Mouse (Mus musculus): ENCODE measurements around the gene Ttc8.
A peak's percentile ranks its signal among the peaks of the same experiment; 100 is the strongest.
"Not testable (repeated sequence)": the region's sequence is repeated elsewhere in the genome, so short reads cannot be mapped to it uniquely, and the experiment has no call there.

Gene Ttc8

DNA sequence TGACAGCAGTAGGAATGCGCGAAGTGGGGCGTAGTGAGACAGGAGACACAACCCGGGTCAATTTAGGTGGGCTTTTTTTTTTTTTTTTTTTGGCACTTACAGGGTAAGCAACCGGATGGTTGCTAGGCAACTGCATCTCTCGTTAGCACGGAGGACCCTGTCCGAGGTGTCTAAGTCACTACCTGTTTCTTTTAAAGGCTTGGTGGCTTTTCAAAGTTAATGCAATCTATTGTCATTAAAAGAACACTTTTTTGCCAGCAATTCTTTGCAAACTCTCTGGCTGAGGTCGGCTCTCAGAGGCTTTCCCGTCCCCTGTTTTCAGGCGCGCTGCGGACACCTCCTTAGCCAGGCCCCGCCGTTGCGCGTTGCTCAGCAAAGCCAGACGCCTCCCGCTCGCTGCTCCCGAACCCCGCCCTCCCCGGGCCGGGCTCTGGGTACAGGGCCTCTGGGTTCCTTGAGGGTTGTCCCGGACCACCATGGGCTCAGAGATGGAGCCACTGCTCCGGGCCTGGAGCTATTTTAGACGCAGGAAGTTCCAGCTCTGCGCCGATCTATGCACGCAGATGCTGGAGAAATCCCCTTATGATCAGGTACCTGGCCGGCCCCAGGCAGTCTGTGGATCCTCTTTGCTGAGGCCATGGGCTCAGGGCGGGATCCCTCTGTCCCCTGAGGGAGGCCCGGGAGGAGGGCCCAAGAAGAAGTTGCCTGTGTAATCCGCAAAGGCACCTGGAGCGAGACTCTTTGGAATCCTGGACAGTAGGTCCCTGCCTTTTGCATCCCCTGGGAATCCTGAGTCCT is at the start of gene Ttc8:
Gene Ttc8, plus strand, starts transcription at position 381 of the 798 bp plus-strand sequence.
- DNase-seq (ENCODE audit: low read depth, low spot score): peak; percentile 78

DNA sequence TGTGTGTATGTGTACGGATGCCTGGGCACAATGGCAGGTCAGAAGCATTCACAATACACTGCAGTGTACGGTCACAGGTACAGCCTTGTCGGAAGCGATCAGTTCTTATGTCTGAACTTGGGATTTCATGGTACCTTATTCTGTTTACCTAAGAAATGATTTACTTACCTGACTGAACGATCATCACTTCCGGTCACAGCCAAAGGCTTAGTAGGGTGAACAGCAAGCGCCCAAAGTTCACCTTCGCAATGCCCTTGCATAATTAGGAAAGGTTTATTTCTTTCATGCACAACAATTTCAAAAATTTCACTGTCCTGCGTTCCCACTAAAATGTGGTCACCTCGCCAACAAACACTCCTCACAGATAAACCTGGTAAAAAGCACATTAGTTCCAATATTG is 47.5 kb upstream of the Ttc8 start:
- no peak for DNase-seq (ENCODE audit: low read depth, low spot score)

DNA sequence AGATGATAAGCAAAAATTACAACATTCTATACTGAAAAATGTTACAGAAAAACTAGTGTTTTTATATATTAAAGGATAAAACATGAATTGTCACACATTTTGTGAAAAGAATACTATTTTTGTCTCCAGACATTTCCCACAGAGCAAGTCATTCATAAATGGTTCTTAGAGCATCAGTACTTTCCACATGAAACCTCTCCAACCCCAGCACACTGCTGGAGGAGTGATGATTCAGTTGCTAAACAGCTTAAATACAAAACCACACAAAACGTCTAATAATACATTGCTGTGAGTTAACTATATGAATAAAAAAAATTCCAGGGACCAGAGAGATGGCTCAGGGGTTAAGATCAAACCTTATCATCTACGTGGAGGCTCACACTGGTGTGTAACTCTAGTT is 45.2 kb upstream of the Ttc8 start:
- no peak for DNase-seq (ENCODE audit: low read depth, low spot score)

DNA sequence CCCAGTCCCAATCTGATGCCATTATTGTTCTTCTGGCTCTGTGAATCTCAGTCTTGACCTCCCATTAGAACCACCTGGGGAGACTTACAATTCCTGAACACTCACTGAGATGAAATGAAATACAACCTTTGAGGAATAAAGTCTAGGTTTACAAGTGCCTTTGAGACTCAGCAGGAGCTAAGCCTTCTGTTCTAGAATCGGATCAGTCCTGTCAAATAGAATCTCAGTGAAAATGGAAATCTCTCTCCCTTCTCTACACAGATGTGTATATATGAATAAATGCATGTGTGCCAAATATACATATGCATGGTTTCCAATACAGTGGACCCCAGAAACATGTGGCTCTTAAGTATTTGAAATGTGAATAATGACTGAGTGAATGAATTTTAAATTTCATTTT is 41.7 kb upstream of the Ttc8 start:
- no peak for DNase-seq (ENCODE audit: low read depth, low spot score)

DNA sequence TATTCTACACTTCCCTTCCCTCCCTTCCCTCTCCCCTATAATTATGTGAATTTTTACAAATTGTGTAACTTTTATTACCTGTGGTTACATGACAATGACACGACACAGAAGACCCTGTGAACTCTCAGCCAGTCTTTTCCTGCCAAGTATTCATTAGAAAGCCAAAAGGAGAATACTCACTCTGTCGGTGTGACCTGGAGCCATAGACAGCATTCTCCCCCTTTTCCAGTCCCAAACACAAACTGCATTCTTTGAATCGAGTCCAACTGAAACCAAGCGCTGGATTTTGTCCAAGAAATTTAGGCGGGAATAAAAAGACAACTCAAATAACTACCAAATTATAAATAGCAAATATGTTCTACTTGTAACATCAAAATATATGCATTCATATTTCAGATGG is 38.6 kb upstream of the Ttc8 start:
- no peak for DNase-seq (ENCODE audit: low read depth, low spot score)

DNA sequence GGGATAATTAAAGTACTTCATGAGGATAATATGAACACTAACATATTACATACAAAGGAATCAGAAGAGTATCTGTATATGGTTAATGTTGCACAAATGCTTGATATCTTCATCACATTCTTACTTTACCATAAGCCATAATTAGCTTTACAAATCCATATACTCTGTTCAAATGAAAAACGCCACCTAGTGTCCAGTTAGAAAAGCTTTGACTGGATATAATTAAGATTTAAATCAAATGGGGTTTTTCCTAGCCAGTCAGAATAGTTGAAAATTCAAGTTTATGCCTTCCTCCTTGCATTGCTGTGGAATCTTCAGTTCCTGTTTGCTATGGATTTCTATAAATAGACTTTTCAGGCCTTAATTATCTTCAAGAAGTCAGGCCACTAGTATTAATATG is 35.9 kb upstream of the Ttc8 start:
- no peak for DNase-seq (ENCODE audit: low read depth, low spot score)

DNA sequence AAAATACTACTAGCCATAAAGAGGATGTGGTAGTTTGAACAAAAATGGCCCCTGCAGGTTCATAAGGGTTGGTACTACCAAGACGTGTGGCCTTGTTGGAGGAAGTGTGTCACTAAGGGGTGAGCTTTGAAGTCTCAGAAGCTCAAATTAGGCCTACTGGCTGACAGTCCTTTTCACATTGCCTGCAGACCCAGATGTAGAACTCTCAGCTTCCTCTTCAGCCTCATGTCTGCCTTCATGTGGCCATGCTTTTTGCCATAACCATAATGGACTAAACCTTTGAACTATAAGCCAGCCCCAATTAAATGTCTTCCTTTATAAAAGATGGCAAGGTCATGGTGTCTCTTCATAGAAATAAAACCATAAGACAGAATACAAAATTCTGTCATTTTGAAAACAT is 23.6 kb upstream of the Ttc8 start:
- DNase-seq (ENCODE audit: low read depth, low spot score): no peak

DNA sequence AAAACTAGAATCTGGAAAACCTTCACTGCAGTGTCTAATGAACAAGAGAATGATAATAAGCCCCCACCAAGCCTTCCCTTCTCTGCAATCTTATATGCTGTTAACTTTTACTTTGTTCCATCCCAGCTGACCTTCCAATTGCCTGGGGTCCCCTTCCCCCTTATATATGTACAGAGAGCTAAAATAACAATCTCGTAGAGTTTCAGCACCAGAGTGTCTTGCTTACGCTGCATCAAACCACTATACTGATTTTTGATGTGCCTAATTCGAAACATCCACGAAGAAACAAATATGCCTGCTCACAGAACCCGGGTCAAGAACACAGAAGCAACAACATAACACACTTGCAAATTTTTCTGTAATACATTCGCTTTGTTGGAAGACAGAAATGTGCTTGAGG is 20.7 kb upstream of the Ttc8 start:
- no peak for DNase-seq (ENCODE audit: low read depth, low spot score)

DNA sequence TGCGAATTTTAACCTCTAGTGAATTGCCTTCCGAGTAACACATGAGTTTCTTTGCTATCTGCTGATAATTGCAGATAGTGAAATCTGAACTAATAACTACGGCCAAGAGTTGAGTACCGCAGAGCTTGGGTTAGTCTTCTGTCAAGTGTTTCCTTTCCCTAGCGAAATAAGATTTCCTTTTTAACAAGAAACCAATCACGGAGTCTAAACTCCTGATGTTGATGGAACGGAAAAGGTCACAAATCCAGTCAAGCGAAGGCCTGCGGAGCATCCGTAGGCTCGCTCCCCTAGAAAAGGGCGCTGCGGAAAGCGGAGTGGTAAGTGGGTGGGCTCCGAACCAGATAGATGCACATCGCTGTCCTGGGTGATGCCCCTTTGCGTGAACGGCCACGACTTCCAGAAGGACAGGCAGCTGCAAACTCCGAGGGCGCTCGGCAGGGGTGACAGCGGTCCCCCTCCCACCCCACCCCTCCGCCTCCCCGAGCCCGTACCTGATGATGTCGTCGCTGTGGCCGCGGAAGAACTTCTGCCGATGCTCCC is 20.0 kb upstream of the Ttc8 start:
- no peak for DNase-seq (ENCODE audit: low read depth, low spot score)

DNA sequence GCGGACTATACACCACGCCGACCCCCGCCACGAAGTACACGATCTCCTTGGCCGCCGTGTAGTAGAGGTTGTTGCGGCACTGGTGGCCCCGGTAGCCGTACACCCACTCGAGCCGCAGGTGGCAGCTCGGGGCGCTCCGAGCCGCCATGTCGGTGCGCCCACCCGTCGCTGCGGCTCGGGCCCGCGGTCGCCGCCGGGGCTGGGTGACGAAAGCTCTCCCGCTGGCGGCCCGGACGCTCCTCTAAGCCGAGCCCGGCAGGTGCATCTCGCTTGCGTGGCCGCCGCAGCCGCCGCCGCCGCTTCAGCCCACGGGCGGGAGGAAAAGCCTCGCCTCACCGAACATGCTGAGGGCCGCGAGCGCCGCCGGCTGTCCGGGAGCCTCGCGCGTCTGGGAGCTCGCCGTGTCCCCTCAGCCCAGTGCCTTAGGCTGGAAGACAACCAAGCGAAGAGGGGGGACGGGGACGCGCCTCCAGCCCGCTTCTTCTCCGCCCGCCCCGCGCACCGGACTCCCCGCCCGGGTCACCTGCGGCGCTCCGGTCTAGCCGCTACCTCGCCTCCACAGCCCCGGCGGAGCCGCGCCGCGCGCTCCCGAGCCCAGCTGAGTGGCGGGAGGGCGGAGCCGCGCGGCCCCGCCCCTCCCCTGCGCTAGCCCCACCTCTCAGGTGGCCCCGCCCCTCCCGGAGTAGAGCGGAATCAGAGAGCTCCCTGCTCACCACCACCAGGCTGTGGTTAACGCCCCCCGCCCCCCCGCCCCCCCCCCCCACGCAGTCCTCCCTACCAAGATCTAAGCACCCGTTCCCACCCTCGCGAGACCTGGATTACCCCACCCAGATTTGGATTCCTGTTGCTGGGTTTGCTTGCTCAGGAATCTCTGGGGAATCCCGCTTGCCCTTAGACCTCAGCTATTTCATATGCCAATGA is 19.2 kb upstream of the Ttc8 start, which contains the start of gene Eml5:
Gene Eml5, minus strand, starts transcription at position 604 of the 921 bp plus-strand sequence.
- DNase-seq (ENCODE audit: low read depth, low spot score): peak; percentile 57

DNA sequence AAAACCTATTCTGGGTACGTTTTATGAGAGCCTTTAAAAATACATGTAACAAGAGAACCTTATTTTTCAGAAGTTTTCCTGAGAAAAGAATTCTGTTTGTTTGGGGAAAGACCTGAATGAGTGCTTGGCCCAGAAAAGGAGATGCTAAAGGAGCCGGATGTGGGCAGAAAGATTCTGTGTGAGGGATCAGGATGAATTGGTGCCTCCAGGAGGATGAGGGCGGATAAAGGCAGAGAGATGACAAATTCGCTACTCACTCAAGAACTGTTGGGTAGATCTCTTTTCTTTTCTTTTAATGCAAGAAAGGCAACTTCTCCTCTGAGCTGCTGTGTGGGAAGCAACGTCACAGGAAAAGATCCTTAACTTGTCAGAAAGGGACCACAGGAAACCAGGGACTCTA is 14.9 kb upstream of the Ttc8 start:
- DNase-seq (ENCODE audit: low read depth, low spot score): no peak

DNA sequence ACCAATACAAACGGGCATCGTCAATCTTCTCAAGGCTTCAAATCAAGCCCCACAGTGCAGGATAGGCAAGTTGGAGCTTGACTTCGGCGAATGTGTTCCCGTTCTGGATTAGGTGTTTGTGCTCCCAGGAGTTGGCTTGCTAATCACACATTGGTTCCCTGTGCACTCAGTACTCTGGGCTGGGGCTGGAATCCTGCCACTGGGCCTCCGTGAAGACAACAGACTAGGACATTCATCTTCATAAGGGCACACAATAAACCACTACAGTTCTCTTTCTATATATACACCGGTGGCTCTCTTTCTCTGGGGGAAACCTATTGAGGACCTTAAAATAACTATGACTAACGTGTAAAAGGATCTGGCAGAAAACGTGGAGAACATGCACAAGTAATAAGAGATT is 10.3 kb upstream of the Ttc8 start:
- DNase-seq (ENCODE audit: low read depth, low spot score): no peak

DNA sequence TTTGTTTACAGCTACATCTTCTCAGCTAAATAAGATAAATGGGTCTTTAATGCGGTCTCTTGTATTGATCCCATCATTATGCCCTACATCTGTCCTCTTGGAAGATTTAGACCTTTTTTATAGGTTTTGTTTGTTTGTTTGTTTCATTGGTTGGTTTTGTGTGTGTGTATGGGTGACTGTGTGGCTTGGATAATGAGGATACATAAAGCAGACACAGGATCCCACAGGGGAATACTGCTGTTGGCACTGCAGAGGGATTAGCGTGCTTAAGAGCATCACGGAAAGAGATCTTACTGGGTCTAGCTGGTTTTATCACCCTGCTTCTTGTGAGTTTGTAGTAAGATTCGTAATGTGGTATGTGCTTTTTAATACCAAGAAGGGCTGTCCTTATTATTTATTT is 10.8 kb downstream of the Ttc8 start:
- no peak for DNase-seq (ENCODE audit: low read depth, low spot score)

DNA sequence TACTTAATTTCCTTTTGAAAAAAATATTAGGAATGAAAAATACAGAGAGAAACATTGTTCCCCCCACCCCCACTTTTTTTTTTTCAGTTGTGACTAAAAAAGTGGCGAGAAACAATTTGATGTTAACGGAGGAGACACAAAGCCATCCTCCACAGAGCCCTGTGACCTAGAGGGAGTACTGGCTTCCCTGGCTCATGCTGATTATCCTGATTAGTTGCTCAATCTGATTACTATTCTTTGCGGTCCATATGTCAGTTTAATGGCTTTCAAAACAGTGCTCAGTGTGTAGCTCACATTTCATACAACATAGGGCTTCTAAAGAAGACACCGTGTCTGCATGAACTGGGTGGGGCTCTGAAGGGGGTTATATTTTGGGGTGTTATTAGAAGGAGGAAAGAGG is 12.1 kb downstream of the Ttc8 start:
- no peak for DNase-seq (ENCODE audit: low read depth, low spot score)

DNA sequence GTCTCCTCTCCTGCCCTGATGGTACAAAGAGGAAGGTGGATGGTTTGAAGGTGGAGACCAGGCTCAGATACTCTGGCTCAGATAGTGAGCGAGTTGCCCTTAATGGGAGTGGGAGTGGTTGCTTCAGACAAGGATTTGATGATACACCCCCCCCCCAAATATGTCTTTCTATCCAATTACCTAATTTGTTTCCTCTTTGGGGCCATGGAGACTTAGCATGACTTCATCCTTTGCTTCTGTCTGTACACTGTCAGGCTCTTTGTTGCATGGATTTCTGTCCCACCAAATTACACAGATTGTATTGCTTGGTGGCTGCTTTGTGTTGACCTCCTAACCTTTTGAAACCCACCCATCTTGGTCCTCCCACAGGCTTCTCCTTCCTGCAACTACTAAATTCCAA is 12.5 kb downstream of the Ttc8 start:
- no peak for DNase-seq (ENCODE audit: low read depth, low spot score)

DNA sequence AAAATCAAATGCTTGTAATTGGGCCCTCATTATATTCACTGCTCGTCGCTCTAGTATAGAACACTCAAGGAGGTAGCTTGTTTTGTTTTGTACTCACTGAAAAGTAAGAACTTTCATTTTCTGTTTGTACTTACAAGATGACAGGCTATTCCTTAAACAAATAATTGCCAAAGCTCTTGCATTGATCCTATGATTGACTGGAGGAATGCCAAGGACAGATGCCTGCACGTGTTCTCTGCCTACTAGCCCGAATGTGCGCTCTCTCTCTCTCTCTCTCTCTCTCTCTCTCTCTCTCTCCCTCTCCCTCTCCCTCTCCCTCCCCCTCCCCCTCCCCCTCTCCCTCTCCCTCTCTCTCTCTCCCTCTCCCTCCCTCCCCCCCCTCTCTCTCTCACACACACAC is 30.9 kb downstream of the Ttc8 start:
- DNase-seq (ENCODE audit: low read depth, low spot score): not testable (repeated sequence)

DNA sequence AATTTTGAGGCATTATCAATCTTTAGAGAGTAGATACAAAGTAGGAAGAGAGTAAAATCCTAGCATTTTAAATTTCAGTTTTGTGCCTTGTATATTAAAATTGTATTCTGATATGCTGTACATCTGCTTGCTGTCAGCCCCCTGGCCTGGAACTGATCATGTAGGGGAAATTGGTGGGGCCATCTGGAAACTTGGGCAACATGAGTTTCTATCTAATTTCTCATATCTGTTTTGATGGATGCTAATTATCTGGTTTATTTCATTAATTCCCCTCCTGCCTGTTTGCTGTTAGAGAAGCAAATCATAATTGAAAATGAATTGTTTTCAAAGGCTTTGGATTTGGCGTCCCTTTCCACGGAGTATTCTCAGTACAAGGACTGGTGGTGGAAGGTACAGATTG is 36.6 kb downstream of the Ttc8 start:
- DNase-seq (ENCODE audit: low read depth, low spot score): no peak

DNA sequence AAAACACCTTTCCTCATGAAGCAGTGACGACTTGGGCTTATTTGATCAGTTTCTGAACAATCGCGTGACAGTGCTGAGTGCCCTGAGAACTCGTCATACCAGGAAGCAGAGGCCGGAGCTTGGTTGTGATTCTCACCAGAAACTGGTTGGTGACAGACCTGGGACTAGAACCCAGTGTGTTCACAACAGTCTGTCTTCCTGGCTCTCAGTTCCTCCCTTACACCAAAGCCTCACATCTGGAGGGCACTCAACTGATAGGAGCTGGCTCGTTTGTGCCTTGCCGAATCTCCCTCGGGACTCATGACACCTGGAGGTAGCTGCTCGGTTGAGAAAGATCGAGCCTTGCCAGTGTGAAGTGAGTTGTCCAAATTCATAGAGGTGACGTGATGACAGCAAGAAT is 37.1 kb downstream of the Ttc8 start:
- DNase-seq (ENCODE audit: low read depth, low spot score): no peak

DNA sequence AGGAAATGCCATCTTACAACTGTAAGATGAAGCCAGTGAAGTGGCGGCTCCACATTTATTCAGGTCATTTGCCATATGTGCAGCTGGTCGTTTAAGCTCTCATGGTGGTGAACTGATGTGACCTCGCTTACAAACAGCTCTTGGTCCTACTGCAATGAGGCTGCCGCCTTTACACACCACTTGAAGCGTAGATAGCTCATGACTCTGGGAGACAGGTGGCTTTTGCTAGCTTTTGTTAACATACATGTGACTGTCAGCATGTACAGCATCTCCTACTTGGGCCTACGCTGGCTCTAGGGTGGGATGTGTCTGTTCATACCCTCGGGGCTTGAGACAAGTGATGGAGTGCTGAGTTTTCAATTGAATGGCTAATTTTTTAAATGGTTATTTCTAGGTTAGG is 40.6 kb downstream of the Ttc8 start:
- DNase-seq (ENCODE audit: low read depth, low spot score): no peak

DNA sequence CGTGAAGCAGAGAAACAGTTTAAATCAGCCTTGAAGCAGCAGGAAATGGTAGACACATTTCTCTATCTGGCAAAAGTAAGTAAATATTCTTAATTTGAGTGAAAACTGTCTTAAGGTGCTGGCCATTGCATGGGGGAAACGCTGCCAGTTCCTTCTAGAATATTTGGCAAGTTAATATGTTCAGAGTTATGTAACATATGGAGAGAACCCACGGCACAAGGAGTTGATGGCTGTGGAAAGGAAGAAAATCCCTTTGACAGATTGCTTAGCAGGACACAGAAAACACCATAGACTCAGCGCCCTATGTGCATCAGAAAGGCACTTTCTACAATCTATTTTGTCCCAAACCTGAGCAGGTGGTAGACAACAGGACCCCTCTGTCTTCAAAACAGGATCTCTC is 41.0 kb downstream of the Ttc8 start:
- DNase-seq (ENCODE audit: low read depth, low spot score): no peak

DNA sequence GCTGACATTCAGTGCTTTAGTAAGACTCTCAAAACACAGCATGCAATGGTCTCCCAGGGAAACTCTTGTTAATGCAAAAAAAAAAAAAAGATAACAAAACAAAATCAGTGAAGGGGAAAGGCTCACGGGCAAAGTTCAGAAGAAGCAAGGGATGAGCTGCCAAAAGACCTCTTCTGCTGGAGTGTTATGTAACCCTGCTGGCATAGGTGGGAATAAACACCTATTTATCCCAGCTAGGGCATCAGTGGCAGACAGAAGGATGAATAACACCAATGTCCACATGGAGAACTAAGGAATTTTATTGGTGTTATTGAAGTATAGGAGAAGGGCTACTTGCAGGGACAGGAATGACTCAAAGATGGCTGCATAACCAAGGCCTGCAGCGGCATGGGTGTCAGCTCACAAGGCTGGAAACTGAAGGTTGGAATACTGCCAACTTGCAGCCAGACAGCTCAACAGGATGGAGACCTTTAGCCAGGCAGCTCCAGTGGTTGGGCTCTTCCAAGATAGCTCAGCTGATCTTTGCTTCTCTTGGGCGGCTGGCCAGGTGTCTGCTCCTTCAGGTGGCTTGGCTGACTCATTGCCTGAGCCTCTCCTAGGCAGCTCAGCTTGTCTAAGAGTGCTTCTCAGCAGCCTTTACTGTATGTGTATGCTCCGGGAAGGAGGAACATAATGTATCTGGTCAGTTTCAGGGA is 45.2 kb downstream of the Ttc8 start:
- DNase-seq (ENCODE audit: low read depth, low spot score): no peak

DNA sequence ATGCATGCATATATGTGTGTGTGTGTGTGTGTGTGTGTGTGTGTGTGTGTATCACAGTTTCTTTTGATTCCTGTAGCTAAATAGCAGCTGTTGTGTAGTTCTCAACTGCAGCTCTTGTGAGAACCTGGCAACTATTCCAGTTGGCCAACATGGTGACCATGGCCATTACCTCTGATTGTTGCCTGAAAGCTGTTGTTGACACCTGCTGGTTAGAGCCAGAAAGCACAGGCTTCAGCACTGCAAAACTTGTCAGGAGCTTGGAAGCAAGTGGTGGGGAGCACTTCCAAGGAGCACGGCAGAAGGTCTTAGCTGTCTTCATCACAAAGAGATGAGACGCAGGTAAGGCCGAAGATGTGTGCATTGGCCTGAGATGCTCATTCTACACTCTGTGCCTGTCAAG is 51.9 kb downstream of the Ttc8 start:
- DNase-seq (ENCODE audit: low read depth, low spot score): no peak
